Mouse (Mus musculus) megakaryocyte-erythroid progenitor cell, adult 5-6 weeks (primary cell): ENCODE measurements around the gene Cpz. TPM values are rescaled to one million over a fixed set of nuclear protein-coding genes. Genes with fewer than 3 reads are reported as not detected.

ENCODE experiments used
- ATAC-seq: replicated peaks from 2 replicates; pipeline ENCODE4 v1.8.0; 2016; ENCODE audit warnings: mild to moderate bottlenecking, inconsistent platforms; ENCODE audit not compliant: severe bottlenecking, poor library complexity, low FRiP score, low TSS enrichment
- total RNA-seq, 2 experiments: library from RNA; stranded (forward) in 1 of 2; stranded (reverse) in 1 of 2; fragments of 200-1000, 215-1000 nt in 1 of 2; fragments of >200 nt in 1 of 2; fragmentation: Nextera tagmentation in 1 of 2; gene quantifications; 2 replicates each; pipeline ENCODE4 v1.2.3; 2014 to 2017

The Cpz gene
- not detected in 2 replicates for total RNA-seq (2014; fragmentation: Nextera tagmentation)
- not detected in 2 replicates for total RNA-seq (2017)

- no peak for ATAC-seq
Observed at GRCm38 (mm10) chr5:35525469-35526123, at the start of gene Cpz. TSS of gene Cpz (minus strand) at chr5:35525698.

- ATAC-seq, result peak; percentile 98
Observed at GRCm38 (mm10) chr5:35574653-35575599, 49.4 kb upstream of the Cpz start, which contains the start of gene Trmt44. TSS of gene Trmt44 (minus strand) at chr5:35575070.

GRCm38 (mm10) chr5:35571546-35571945 lies 46.0 kb upstream of the Cpz start:
- no peak for ATAC-seq

GRCm38 (mm10) chr5:35566632-35567031 lies 41.1 kb upstream of the Cpz start:
- ATAC-seq, result no peak

DNA sequence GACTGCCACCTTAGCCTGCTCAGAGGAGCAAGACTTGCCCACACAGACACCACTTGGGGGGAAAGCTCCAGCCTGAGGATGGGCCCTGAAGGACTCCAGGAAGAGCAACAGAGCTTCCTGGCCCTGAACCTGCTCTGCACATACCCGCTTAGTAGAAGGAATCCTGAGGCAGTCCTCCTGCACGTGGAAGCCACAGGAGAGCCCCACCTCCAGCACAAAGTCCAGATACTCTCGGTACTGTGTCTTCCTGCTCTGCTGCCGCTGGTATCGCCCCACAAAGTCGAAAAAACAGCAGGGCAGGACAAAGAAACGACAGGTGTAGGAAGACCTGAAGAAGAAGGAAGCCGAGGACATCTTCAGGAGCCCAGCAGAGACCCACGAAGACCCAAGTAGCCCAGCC lies 39.7 kb upstream of the Cpz start:
- no peak for ATAC-seq

- ATAC-seq, result peak; percentile 82
Observed at GRCm38 (mm10) chr5:35563449-35563848, 38.0 kb upstream of the Cpz start.

DNA sequence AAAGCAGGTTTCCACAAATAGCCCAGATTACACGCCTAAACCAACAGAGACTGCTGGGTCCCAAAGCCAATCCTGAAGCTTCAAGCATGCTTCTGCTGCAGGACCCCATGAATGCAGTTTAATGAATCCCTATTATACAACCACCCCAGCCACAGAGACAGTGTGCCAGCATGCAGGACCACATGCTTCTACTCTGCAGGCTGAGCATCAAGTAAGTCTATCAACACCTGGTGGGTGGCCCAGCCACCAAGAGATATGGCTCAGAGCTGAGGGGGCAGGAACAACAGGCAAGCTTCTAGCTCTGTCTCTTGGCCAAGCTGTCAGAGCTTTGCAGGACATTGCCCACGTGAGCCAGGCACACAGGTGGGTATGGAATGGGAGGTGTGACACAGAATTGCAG lies 37.1 kb upstream of the Cpz start:
- no peak for ATAC-seq

GRCm38 (mm10) chr5:35559447-35559846 lies 33.9 kb upstream of the Cpz start:
- no peak for ATAC-seq

GRCm38 (mm10) chr5:35557946-35558621 lies 32.6 kb upstream of the Cpz start:
- ATAC-seq, result no peak

- ATAC-seq, result no peak
Observed at GRCm38 (mm10) chr5:35556393-35556792, 30.9 kb upstream of the Cpz start.

DNA sequence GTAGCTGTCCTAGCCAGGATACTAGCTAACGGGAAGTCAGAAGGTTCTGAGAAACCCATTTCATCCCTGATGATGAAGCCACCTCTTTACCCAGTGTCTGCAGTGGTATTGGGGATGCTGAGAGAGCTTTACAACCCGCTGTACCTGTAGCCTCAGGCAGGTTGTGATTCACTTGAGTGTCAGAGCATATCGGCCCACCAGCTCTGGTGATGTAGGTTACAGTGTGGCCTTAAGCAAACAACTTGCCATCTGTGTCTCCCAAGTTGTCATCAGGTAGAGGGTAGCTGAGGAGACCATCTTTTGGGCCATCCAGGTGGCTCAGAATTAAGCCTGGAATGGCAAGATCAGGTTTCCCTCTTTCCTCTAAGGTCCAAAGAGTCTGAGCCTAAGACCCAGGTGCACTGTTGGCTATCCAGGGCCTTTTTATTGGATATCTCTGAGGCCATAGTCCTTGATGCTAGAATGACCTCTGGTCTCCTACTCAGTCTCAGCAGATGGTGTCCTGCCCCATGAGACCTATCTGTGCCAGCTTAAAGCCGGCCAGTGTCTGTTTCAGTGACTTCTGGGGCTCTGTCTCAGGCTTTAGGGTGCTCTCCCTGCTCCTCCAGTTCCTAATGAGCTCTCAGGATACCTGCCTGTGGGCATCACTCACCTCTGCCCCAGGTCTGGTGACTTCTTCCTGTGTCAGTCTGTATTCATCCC lies 27.5 kb upstream of the Cpz start:
- no peak for ATAC-seq

DNA sequence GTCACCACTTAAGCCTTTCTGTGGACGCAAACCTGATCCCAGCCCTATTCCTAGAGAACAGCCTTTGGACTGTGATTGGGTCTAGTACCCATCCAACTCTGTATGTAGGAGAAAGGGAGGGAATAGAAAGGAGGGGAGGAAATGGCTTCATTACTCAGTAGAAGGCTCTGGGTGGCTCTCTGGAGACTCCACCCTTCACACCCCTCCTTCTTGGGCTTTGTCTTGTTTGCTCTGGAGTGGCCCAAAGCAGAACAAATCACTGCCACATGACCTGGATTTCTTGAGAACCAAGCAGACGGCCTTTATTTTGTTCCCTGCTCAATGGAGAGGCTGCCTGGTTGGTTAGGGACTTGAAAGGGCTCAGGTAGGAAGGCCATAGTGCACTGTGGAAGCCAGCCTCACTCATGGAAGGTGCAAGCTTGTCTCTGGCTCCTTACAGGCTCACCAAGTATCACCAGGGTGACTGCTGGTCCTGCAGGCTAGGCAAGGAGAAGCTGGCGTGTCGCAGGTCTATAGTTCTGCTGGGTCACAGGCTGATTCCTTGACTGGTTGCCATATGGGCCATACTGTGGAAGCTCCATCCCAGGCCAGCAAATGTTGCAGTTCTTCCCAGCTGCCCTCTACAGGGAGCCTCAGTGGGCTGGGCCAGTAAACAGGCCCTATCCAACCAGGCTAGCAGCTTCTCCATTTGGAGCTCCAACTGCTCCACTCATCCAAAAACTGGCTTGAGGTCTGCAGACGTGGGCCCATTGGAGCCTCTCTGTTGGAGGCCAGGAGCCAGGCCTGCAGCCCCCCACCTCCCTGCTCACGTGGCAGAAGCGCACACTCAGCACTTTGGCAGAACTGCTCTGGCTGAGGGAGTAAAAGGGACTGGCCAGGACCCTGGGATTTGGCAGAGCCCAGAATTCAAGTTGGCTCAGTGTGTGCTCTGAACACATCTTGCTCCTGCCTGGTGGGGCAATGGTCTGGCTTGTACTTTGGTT lies 26.6 kb upstream of the Cpz start:
- ATAC-seq, result peak; percentile 28

DNA sequence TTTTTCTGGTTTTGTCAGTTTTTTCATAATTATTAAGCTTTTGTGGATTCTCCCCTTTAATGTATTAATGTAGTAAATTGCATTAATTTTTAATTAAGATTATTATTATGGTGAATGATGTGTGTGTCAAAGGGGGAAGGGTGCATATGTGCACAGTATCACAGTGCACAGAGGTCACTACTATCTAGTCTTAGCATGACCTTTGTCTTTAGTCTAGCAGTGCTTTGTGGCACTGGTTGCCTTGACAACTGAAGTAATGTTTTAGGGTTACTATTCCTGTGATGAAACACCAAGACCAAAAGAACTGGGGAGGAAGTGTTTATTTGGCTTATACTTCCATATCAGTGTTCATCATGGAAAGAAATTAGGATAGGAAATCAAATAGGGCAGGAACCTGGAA lies 20.6 kb upstream of the Cpz start:
- no peak for ATAC-seq

DNA sequence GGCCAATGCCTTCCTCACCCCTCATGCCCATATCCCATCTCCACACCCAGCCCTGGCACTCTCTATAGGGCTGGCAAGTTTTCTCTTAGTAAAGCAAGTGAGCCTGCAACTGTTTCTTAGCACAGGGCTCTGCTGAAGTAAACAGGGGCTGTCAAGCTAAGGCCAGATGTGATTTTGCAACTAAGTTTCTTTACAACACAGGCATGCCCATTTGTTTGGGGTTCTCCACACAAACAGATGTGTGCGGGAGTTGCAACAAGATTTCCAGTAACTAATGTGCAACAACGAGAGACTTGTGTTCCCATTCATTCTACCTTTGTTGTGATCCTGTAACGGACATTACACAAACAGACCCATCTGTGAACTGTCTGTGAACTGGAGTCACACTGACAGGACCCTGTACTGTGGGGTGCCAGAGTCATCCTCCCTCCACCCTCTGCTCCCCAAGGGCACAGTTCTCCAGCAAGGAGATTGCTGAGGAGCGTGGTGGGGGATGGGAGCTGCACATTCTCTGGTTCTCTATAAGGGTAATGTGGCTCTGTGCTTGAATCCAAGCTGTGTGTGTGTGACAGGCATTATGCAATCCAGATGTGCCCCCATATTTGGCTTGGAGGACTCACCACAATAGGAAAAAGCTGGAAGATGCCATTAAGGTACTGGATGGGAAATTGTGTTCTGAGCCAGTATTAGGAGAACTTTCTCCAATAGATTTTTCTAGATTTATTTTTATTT lies 15.7 kb upstream of the Cpz start:
- ATAC-seq, result no peak

- no peak for ATAC-seq
Observed at GRCm38 (mm10) chr5:35540555-35540954, 15.1 kb upstream of the Cpz start.

DNA sequence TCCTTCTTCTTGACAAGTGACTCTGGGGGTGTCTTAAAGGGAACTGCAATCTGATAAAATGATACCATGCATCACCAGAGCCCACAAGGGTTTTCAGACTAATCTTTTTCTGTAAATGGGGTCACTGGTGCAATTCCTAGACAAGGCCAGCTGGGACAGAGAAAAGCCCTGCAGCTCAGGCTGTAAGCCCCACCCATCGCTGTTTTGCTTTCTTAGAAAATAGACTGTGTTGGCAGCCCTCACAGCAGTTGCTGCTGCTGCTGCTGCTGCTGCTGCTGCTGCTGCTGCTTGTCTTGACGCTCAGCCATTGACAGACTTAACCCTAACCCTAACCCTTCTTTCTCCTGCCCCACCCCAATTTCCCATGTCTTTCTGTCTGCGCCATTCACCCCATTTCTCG lies 14.1 kb upstream of the Cpz start:
- no peak for ATAC-seq

- no peak for ATAC-seq
Observed at GRCm38 (mm10) chr5:35538022-35538421, 12.5 kb upstream of the Cpz start.

DNA sequence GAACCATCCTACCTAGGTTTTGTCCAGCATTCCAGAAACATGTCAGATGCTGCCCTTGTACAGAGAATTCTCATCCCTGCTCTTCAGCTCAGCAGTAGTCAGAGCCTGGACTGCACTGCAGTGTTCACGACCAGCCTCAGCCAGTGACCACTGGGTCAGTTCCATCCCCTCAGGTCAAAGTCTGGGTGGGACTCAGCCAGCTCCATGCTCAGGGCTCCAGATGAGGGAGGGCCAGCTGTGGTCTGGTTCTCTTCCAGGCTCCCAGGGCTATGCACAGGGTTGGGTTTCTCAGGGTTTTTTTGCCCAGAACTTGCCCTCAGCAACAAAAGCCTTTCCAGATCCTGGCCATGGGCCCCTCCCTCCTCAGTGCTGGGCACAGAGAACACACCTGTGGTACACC lies 12.0 kb upstream of the Cpz start:
- ATAC-seq, result no peak
